Mouse (Mus musculus): Measurements from ENCODE around the gene Anxa7. TPM values are rescaled to one million over a fixed set of nuclear protein-coding genes. Genes with fewer than 3 reads are reported as not detected.

The Anxa7 gene
- polyA plus RNA-seq, 1 experiment = 36.5 TPM

GRCm38 (mm10) chr14:20442252-20442651 is 37.7 kb downstream of the Anxa7 start:
- H3K36me3 ChIP-seq (ENCODE audit: control insufficient read depth, insufficient read depth, low read length) = no peaks in the 10 kb centered on the region
- H3K27ac ChIP-seq (ENCODE audit: insufficient read depth, low read length) = no peak overlapping the region
- H3K27me3 ChIP-seq (ENCODE audit: control insufficient read depth, insufficient read depth, low read length) = no peaks in the 10 kb centered on the region
- DNase-seq (ENCODE audit: low read depth in 1 of 2, low spot score in 2 of 2) = no peak
- no peak overlapping the region for H3K4me3 ChIP-seq (ENCODE audit: extremely low read depth, insufficient read depth, insufficient read length)
- WGBS = 89% methylated on average over 17 of the region's 17 CpGs
- TF ChIP-seq CTCF (IDR thresholded peaks at IDR 0.05; ENCODE audit: extremely low read depth, insufficient read depth, insufficient read length, insufficient replicate concordance) (no peak), POLR2A (IDR thresholded peaks at IDR 0.05; ENCODE audit: low read depth, low read length) (no peak)
- no peaks in the 10 kb centered on the region for H3K4me1 ChIP-seq (ENCODE audit: control insufficient read depth, insufficient read depth, insufficient read length)

GRCm38 (mm10) chr14:20436976-20437375 is 43.0 kb downstream of the Anxa7 start:
- Histone ChIP-seq H3K36me3 (ENCODE audit: control insufficient read depth, insufficient read depth, low read length) (no peaks in the 10 kb centered on the region), H3K27me3 (ENCODE audit: control insufficient read depth, insufficient read depth, low read length) (no peaks in the 10 kb centered on the region), H3K4me3 (ENCODE audit: extremely low read depth, insufficient read depth, insufficient read length) (no peak overlapping the region), H3K4me1 (ENCODE audit: control insufficient read depth, insufficient read depth, insufficient read length) (no peaks in the 10 kb centered on the region), H3K27ac (ENCODE audit: insufficient read depth, low read length) (no peak overlapping the region)
- no peak for DNase-seq (ENCODE audit: low read depth in 1 of 2, low spot score in 2 of 2)
- WGBS = 27% methylated on average over 6 of the region's 6 CpGs
- no peak for TF ChIP-seq POLR2A (IDR thresholded peaks at IDR 0.05; ENCODE audit: low read depth, low read length)
- TF ChIP-seq CTCF (IDR thresholded peaks at IDR 0.05; ENCODE audit: extremely low read depth, insufficient read depth, insufficient read length, insufficient replicate concordance) = no peak

GRCm38 (mm10) chr14:20432420-20432819 is 47.5 kb downstream of the Anxa7 start:
- Histone ChIP-seq H3K27me3 (ENCODE audit: control insufficient read depth, insufficient read depth, low read length) (no peaks in the 10 kb centered on the region), H3K27ac (ENCODE audit: insufficient read depth, low read length) (no peak overlapping the region), H3K4me3 (ENCODE audit: extremely low read depth, insufficient read depth, insufficient read length) (no peak overlapping the region), H3K36me3 (ENCODE audit: control insufficient read depth, insufficient read depth, low read length) (no peaks in the 10 kb centered on the region), H3K4me1 (ENCODE audit: control insufficient read depth, insufficient read depth, insufficient read length) (no peaks in the 10 kb centered on the region)
- DNase-seq (ENCODE audit: low read depth in 1 of 2, low spot score in 2 of 2) = no peak
- 91% methylated on average over 4 of the region's 4 CpGs for WGBS
- TF ChIP-seq CTCF (IDR thresholded peaks at IDR 0.05; ENCODE audit: extremely low read depth, insufficient read depth, insufficient read length, insufficient replicate concordance) = no peak

GRCm38 (mm10) chr14:20431726-20432125 is 48.2 kb downstream of the Anxa7 start:
- H3K4me1 ChIP-seq (ENCODE audit: control insufficient read depth, insufficient read depth, insufficient read length) = no peaks in the 10 kb centered on the region
- DNase-seq (ENCODE audit: low read depth in 1 of 2, low spot score in 2 of 2) = no peak
- TF ChIP-seq POLR2A (IDR thresholded peaks at IDR 0.05; ENCODE audit: low read depth, low read length) (no peak), CTCF (IDR thresholded peaks at IDR 0.05; ENCODE audit: extremely low read depth, insufficient read depth, insufficient read length, insufficient replicate concordance) (no peak)
- no peaks in the 10 kb centered on the region for H3K36me3 ChIP-seq (ENCODE audit: control insufficient read depth, insufficient read depth, low read length)
- no peaks in the 10 kb centered on the region for H3K27me3 ChIP-seq (ENCODE audit: control insufficient read depth, insufficient read depth, low read length)
- 80% methylated on average over 6 of the region's 6 CpGs for WGBS
- H3K4me3 ChIP-seq (ENCODE audit: extremely low read depth, insufficient read depth, insufficient read length) = no peak overlapping the region
- H3K27ac ChIP-seq (ENCODE audit: insufficient read depth, low read length) = no peak overlapping the region

- Histone ChIP-seq H3K4me3 (ENCODE audit: extremely low read depth, insufficient read depth, insufficient read length) (no peak overlapping the region), H3K4me1 (ENCODE audit: control insufficient read depth, insufficient read depth, insufficient read length) (no peaks in the 10 kb centered on the region), H3K27ac (ENCODE audit: insufficient read depth, low read length) (no peak overlapping the region), H3K36me3 (ENCODE audit: control insufficient read depth, insufficient read depth, low read length) (no peaks in the 10 kb centered on the region), H3K27me3 (ENCODE audit: control insufficient read depth, insufficient read depth, low read length) (no peaks in the 10 kb centered on the region)
- no peak for TF ChIP-seq POLR2A (IDR thresholded peaks at IDR 0.05; ENCODE audit: low read depth, low read length)
- no peak for TF ChIP-seq CTCF (IDR thresholded peaks at IDR 0.05; ENCODE audit: extremely low read depth, insufficient read depth, insufficient read length, insufficient replicate concordance)
- WGBS = 64% methylated on average over 1 of the region's 1 CpGs
- no peak for DNase-seq (ENCODE audit: low read depth in 1 of 2, low spot score in 2 of 2)
Measured at GRCm38 (mm10) chr14:20429833-20430232, 50.1 kb downstream of the Anxa7 start.

- H3K36me3 ChIP-seq (ENCODE audit: control insufficient read depth, insufficient read depth, low read length) = no peaks in the 10 kb centered on the region
- TF ChIP-seq CTCF (IDR thresholded peaks at IDR 0.05; ENCODE audit: extremely low read depth, insufficient read depth, insufficient read length, insufficient replicate concordance) = no peak
- no peak overlapping the region for H3K4me3 ChIP-seq (ENCODE audit: extremely low read depth, insufficient read depth, insufficient read length)
- no peaks in the 10 kb centered on the region for H3K4me1 ChIP-seq (ENCODE audit: control insufficient read depth, insufficient read depth, insufficient read length)
- no peak for DNase-seq (ENCODE audit: low read depth in 1 of 2, low spot score in 2 of 2)
- H3K27me3 ChIP-seq (ENCODE audit: control insufficient read depth, insufficient read depth, low read length) = no peaks in the 10 kb centered on the region
- WGBS = 36% methylated on average over 1 of the region's 1 CpGs
- no peak overlapping the region for H3K27ac ChIP-seq (ENCODE audit: insufficient read depth, low read length)
Measured at GRCm38 (mm10) chr14:20428593-20428992, 51.3 kb downstream of the Anxa7 start.

GRCm38 (mm10) chr14:20423046-20423445 is 56.9 kb downstream of the Anxa7 start:
- Histone ChIP-seq H3K4me3 (ENCODE audit: extremely low read depth, insufficient read depth, insufficient read length) (no peak overlapping the region), H3K27ac (ENCODE audit: insufficient read depth, low read length) (no peak overlapping the region), H3K27me3 (ENCODE audit: control insufficient read depth, insufficient read depth, low read length) (no peaks in the 10 kb centered on the region), H3K36me3 (ENCODE audit: control insufficient read depth, insufficient read depth, low read length) (no peaks in the 10 kb centered on the region), H3K4me1 (ENCODE audit: control insufficient read depth, insufficient read depth, insufficient read length) (no peaks in the 10 kb centered on the region; the same call in 1 of the 2 replicates)
- 90% methylated on average over 6 of the region's 6 CpGs for WGBS
- no peak for DNase-seq (ENCODE audit: low read depth in 1 of 2, low spot score in 2 of 2)
- TF ChIP-seq POLR2A (IDR thresholded peaks at IDR 0.05; ENCODE audit: low read depth, low read length) (no peak), CTCF (IDR thresholded peaks at IDR 0.05; ENCODE audit: extremely low read depth, insufficient read depth, insufficient read length, insufficient replicate concordance) (no peak)

Measured in spleen, adult 2 months (tissue).